Mouse (Mus musculus) lung, adult 2 months (tissue): Measurements from ENCODE around the gene 4930407I10Rik.

ENCODE experiments used
- CTCF ChIP-seq: fragments of 200-500 bp; IDR thresholded peaks from 2 replicates; pipeline ENCODE4 v1.5.1; 2011; ENCODE audit warnings: mild to moderate bottlenecking, low read length, control low read depth; ENCODE audit not compliant: insufficient read depth
- POLR2A ChIP-seq: fragments of 200-500 bp; IDR thresholded peaks from 2 replicates; pipeline ENCODE4 v1.6.1; 2011; ENCODE audit warnings: low read depth, mild to moderate bottlenecking, control low read depth, low read length, borderline replicate concordance; ENCODE audit errors: extremely low read depth

DNA sequence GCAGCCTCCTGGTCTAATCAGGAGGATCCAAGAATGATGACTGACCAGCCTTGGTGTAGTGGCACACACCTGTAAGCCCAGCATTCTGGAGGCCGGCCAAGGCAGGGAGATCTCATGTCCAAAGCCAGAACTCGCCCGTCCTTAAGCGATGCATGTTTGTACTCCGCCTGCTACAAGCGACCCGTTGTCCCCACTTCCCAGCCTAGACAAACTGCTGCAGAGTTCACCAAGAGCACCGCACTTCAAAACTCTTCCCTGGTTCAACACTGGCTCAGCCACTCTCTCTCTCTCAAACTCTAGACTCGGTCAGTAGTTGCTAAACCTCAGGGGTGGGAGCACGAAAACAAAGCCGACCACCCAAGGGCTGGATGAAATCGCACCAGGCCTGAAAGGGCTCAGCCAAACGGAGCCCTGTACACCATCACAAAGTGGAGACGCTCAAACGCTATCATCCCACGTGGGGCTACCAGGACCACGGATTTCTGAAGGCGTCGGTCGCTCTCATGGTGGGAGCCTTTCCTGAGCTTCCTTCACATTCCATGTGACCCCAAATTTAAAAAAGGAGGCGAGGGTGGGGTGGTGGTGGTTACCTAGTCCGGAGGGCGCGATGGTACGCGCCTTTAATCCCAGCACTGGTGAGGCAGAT is 12.6 kb upstream of the 4930407I10Rik start:
- TF ChIP-seq CTCF (no peak), POLR2A (no peak)
